Mouse (Mus musculus) spleen, adult 2 months (tissue): ENCODE results near the gene Nudt13.

Source experiments
- CTCF ChIP-seq: fragments of 200-500 bp; IDR thresholded peaks from 2 replicates; pipeline ENCODE4 v1.5.1; 2011; ENCODE audit warnings: mild to moderate bottlenecking, inconsistent platforms; ENCODE audit not compliant: insufficient read depth, insufficient read length, insufficient replicate concordance; ENCODE audit errors: extremely low read depth
- POLR2A ChIP-seq: fragments of 200-500 bp; IDR thresholded peaks from 2 replicates; pipeline ENCODE4 v1.6.1; 2011; ENCODE audit warnings: low read depth, low read length, inconsistent platforms

DNA sequence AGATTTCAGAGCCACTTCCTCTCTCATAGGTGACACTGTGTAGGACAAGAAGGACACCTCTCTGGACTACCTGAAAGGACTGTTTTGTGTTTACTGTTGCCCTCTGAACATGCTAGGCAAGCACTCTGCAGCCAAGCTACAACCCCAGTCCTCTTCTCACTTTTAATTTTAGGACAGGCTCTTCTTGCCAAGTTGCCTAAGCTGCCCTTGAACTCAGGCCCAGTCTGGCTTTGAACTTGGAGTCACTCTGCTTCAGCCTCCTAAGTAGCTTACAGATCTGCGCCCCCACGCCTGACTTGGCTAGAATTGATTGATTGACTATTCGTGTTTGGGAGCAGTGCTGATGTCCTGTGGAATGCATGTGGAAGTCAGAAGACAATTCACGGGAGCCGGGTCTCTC, 48.6 kb upstream of the Nudt13 start:
- TF ChIP-seq CTCF: no peak
- no peak for TF ChIP-seq POLR2A
